Mouse (Mus musculus) heart, adult 2 months (tissue): Measurements from ENCODE around the gene Fam210b.

ENCODE experiments used
- CTCF ChIP-seq: fragments of 200-600 bp; IDR thresholded peaks from 2 replicates; pipeline ENCODE4 v1.8.1; 2022; ENCODE audit warnings: antibody characterized with exemption, mild to moderate bottlenecking, moderate library complexity
- EP300 ChIP-seq: fragments of 200-500 bp; IDR thresholded peaks from 2 replicates; pipeline ENCODE4 v1.6.1; 2011; ENCODE audit warnings: low read depth, low read length, control low read depth; ENCODE audit not compliant: insufficient read depth
- POLR2A ChIP-seq: fragments of 200-500 bp; IDR thresholded peaks from 2 replicates; pipeline ENCODE4 v1.6.1; 2011; ENCODE audit warnings: mild to moderate bottlenecking, low read depth, low read length, control low read depth; ENCODE audit not compliant: insufficient read depth

- TF ChIP-seq CTCF (no peak), POLR2A (no peak), EP300 (no peak)
Measured at GRCm38 (mm10) chr2:172344669-172345068, 696 bp upstream of the Fam210b start.
